ENCODE assay signal across 28 mouse cellular contexts in the genomic region with DNA sequence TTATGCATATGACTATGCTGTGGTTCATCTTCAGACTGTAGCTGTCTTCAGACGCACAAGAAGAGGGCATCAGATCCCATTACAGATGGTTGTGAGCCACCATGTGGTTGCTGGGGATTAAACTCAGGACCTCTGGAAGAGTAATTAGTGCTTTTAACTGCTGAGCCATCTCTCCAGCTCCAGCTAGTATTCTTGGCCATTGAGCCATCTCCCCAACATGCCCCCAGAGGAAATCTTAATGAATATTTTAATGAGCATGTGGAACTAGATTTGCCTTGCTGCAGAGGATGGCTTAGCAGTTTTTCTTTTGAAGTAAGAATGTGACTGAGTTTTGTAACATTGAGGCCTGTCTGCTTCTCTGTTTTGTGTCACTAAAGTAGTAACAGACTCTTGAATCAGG. TPM values are rescaled to one million over a fixed set of nuclear protein-coding genes. Genes with fewer than 3 reads are reported as not detected.
A peak's percentile ranks its signal among the peaks of the same experiment; 100 is the strongest.
DNase-seq lines count a peak whose midpoint lies in the region; ATAC-seq and TF ChIP-seq lines count a peak whose summit lies in the region.
"Had no signal": no experiment of that assay in that cellular context is flagged by ENCODE, and none has a peak within 500 bp of the region (broad histone marks: within the 10 kb centered on the region; RNA-seq: fewer than 3 reads in every experiment).

No protein-coding gene starts in this region.

- no peak overlapping the region for H3K4me3 ChIP-seq in midbrain, embryonic 13.5 days (replicated peaks)
- H3K4me3 ChIP-seq in midbrain, embryonic 11.5 days (ENCODE audit: low read depth, low read length): no peak overlapping the region
- H3K4me3 ChIP-seq in lung, postnatal 0 days (ENCODE audit: low read depth, low read length): no peak overlapping the region
- H3K4me3 ChIP-seq: forebrain, embryonic 12.5 days; heart, adult 2 months; heart, embryonic 10.5 days; heart, embryonic 13.5 days; hindbrain, embryonic 12.5 days had no signal

- no peak for TF ChIP-seq POLR2A in brain, embryonic 14.5 days (IDR thresholded peaks at IDR 0.05; ENCODE audit: borderline replicate concordance, extremely low read depth, insufficient read depth, insufficient read length, poor library complexity, severe bottlenecking)

- peaks cover 11% of the 10 kb centered on the region; the same call in 1 of the 2 replicates for H3K27me3 ChIP-seq in midbrain, embryonic 13.5 days
- H3K27me3 ChIP-seq in midbrain, embryonic 11.5 days (ENCODE audit: control insufficient read depth, insufficient read depth, low read length): no peaks in the 10 kb centered on the region
- H3K27me3 ChIP-seq in Patski: no peaks in the 10 kb centered on the region
- no peaks in the 10 kb centered on the region for H3K27me3 ChIP-seq in lung, postnatal 0 days (replicated peaks; ENCODE audit: insufficient read depth, low read length)

- TF ChIP-seq EP300 in lung, postnatal 0 days (IDR thresholded peaks at IDR 0.05): no peak

- no peak overlapping the region for H3K27ac ChIP-seq in midbrain, embryonic 13.5 days
- H3K27ac ChIP-seq in midbrain, embryonic 11.5 days (ENCODE audit: low read depth, low read length): no peak overlapping the region
- no peak overlapping the region for H3K27ac ChIP-seq in lung, postnatal 0 days (ENCODE audit: low read length)
- H3K27ac ChIP-seq: heart, adult 2 months; heart, embryonic 10.5 days; heart, embryonic 13.5 days; hindbrain, embryonic 12.5 days had no signal

- intact Hi-C loops in heart, postnatal 14 days (cut with DNase I): no loop called here

- DNase-seq in heart, adult 11 months: peak; percentile 66
- no peak for DNase-seq in heart, postnatal 14 days
- DNase-seq in midbrain, embryonic 11.5 days (ENCODE audit: low spot score, missing footprints): no peak
- no peak for DNase-seq in Patski (ENCODE audit: low read depth, low spot score)
- DNase-seq in brain, embryonic 14.5 days (ENCODE audit: low read depth): peak; percentile 79
- no peak for DNase-seq in lung, postnatal 0 days (ENCODE audit: low spot score)
- DNase-seq: adrenal gland, adult 8-10 months; adrenal gland, postnatal 25 days; cerebellum, adult 18-20 months; cerebellum, adult 9-10 months; cerebellum, postnatal 14 days; gastrocnemius, postnatal 25 days; heart, adult 2 months had no signal

- ATAC-seq in midbrain, embryonic 13.5 days: 0 out of 2 replicates have a peak, but pooled peaks have one; percentile 9
- no peak for ATAC-seq in midbrain, embryonic 11.5 days (ENCODE audit: low FRiP score)
- ATAC-seq in Patski: no peak
- ATAC-seq in lung, postnatal 0 days: no peak
- ATAC-seq: activated CD4-positive, CD25-positive, alpha-beta regulatory T cell, adult 4 months; CD4-positive, CD25-positive, alpha-beta regulatory T cell, adult 4 months; hindbrain, embryonic 16.5 days; inflammation-experienced regulatory T-cells, adult 6 months; intestine, embryonic 16.5 days had no signal

- 30% methylated on average over 1 of the region's 1 CpGs for WGBS in midbrain, embryonic 13.5 days
- 38% methylated on average over 1 of the region's 1 CpGs for WGBS in midbrain, embryonic 11.5 days
- WGBS in lung, postnatal 0 days: 85% methylated on average over 1 of the region's 1 CpGs

- H3K4me2 ChIP-seq in midbrain, embryonic 13.5 days (replicated peaks): no peak overlapping the region
- H3K4me2 ChIP-seq in midbrain, embryonic 11.5 days: no peak overlapping the region
- H3K4me2 ChIP-seq in lung, postnatal 0 days (replicated peaks; ENCODE audit: low read depth, low read length): no peak overlapping the region
- H3K4me2 ChIP-seq: forebrain, embryonic 12.5 days; heart, embryonic 13.5 days; hindbrain, embryonic 12.5 days had no signal

- POLR2A ChIA-PET in Patski (lab: Charles Lee): interaction anchor here (1.0 kb wide), 1 partner anchor 186 kb away, joined by 3 read pairs; no protein-coding TSS in a partner anchor

- H3K9me3 ChIP-seq in midbrain, embryonic 13.5 days: no peaks in the 10 kb centered on the region
- 0 out of 2 replicates have a peak, but pooled peaks cover 3% of the 10 kb centered on the region for H3K9me3 ChIP-seq in midbrain, embryonic 11.5 days (ENCODE audit: control insufficient read depth, low read length)
- no peaks in the 10 kb centered on the region for H3K9me3 ChIP-seq in lung, postnatal 0 days (ENCODE audit: low read length)
- H3K9me3 ChIP-seq: forebrain, embryonic 12.5 days; heart, embryonic 10.5 days; heart, embryonic 13.5 days; hindbrain, embryonic 12.5 days had no signal

- in situ Hi-C loops in Patski (cut with MboI; ENCODE audit: low pct_unique_long_range_greater_than_20kb): loop anchor here (5.0 kb wide), 1 partner anchor 221 kb away; no protein-coding TSS in a partner anchor

- TF ChIP-seq CTCF in Patski (IDR thresholded peaks at IDR 0.05): peak; percentile 10
- no peak for TF ChIP-seq CTCF in brain, embryonic 14.5 days (IDR thresholded peaks at IDR 0.05; ENCODE audit: borderline replicate concordance, extremely low read depth, insufficient read depth, insufficient read length)
- no peak for TF ChIP-seq CTCF in lung, postnatal 0 days (IDR thresholded peaks at IDR 0.05)

- H3K4me1 ChIP-seq in midbrain, embryonic 13.5 days (replicated peaks): 0 out of 2 replicates have a peak, but pooled peaks cover 6% of the 10 kb centered on the region
- H3K4me1 ChIP-seq in midbrain, embryonic 11.5 days (ENCODE audit: control insufficient read depth, insufficient read depth, low read length): no peaks in the 10 kb centered on the region
- no peaks in the 10 kb centered on the region for H3K4me1 ChIP-seq in lung, postnatal 0 days (ENCODE audit: insufficient read depth, low read depth, low read length)
- H3K4me1 ChIP-seq: hindbrain, embryonic 12.5 days had no signal

- H3K9ac ChIP-seq in midbrain, embryonic 13.5 days (replicated peaks): no peak overlapping the region
- H3K9ac ChIP-seq in midbrain, embryonic 11.5 days (ENCODE audit: low read length): no peak overlapping the region
- no peak overlapping the region for H3K9ac ChIP-seq in lung, postnatal 0 days (replicated peaks; ENCODE audit: low read depth)
- H3K9ac ChIP-seq: forebrain, embryonic 12.5 days; heart, embryonic 13.5 days; hindbrain, embryonic 12.5 days had no signal

- H3K36me3 ChIP-seq in midbrain, embryonic 13.5 days: no peaks in the 10 kb centered on the region
- no peaks in the 10 kb centered on the region for H3K36me3 ChIP-seq in midbrain, embryonic 11.5 days (ENCODE audit: control insufficient read depth, insufficient read depth, low read length)
- no peaks in the 10 kb centered on the region for H3K36me3 ChIP-seq in lung, postnatal 0 days (ENCODE audit: insufficient read depth, low read length)
- H3K36me3 ChIP-seq: forebrain, embryonic 12.5 days; heart, embryonic 10.5 days; heart, embryonic 13.5 days; hindbrain, embryonic 12.5 days had no signal

- CTCF ChIA-PET in Patski (lab: Charles Lee): interaction anchor here (0.9 to 1.4 kb wide), 3 partner anchors 15 to 206 kb away, joined by 3 to 4 read pairs (median 3); no protein-coding TSS in a partner anchor

RNA-seq across cellular contexts. Expression of gene Dlx2, which starts 54.4 kb away (rescaled TPM):
- total RNA-seq in heart, postnatal 14 days (2021): not detected
- 10.5 and 14.6 TPM in 2 replicates for polyA plus RNA-seq in midbrain, embryonic 13.5 days (2015; fragmentation: Nextera tagmentation; extraction: Ambion mirVana)
- polyA plus RNA-seq in midbrain, embryonic 11.5 days (2014; fragmentation: Nextera tagmentation; extraction: Ambion mirVana): 4.7 and 5.8 TPM in 2 replicates
- polyA plus RNA-seq in Patski (2021): 1.1 TPM
- 32.8 and 48.3 TPM in 2 replicates for polyA plus RNA-seq in brain, embryonic 14.5 days (2012; rRNA removed)
- not detected in 2 replicates for polyA plus RNA-seq in lung, postnatal 0 days (2015; fragmentation: Nextera tagmentation; extraction: Ambion mirVana)
- total RNA-seq: gastrocnemius, adult 8-10 months; gastrocnemius, postnatal 25 days; heart, adult 2 months; heart, postnatal 25 days; hematopoietic stem cell, adult 5-6 weeks; MEL had no signal
- polyA plus RNA-seq: activated CD4-positive, CD25-positive, alpha-beta regulatory T cell, adult 4 months; CD4-positive, CD25-positive, alpha-beta regulatory T cell, adult 4 months; gonadal fat pad, adult 2 months; heart, adult 2 months; inflammation-experienced regulatory T-cells, adult 6 months had no signal

Comparison
In these comparisons a context has a peak if more than half of its experiments do, and no peak if none do; other contexts are left out.
1. DNase-seq: peak in heart, adult 11 months (single experiment) and brain, embryonic 14.5 days (single experiment); none in heart, postnatal 14 days (0 of 2), midbrain, embryonic 11.5 days (single experiment), Patski (single experiment) and lung, postnatal 0 days (single experiment).